Comparison of ENCODE assay signal across 24 mouse cellular contexts in the genomic region with DNA sequence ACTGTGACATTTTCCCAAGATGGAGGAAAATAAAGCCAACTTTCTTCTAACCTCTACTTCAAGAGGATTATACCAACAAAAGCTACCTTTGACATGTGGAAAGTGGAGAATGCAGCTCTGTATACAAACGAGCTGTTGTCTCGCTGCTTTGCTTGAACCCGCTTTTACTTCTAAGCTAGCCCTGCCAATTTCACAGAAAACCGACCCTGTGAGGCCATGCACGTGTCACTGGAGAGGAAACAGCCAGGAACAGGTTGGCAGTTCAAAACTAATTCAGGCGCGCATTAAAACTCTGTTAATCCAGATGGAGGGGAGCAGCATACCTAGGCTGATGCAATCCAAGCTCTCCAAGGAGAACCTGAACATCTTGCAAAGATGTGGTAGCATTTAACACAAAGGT.
"Had no signal": no experiment of that assay in that cellular context is flagged by ENCODE, and none has a peak within 500 bp of the region (broad histone marks: within the 10 kb centered on the region; RNA-seq: fewer than 3 reads in every experiment).

No protein-coding gene starts in this region.

- H3K9me3 ChIP-seq: heart, embryonic 10.5 days; heart, embryonic 12.5 days; hindbrain, embryonic 13.5 days; hindbrain, embryonic 15.5 days; limb, embryonic 13.5 days; limb, embryonic 15.5 days; liver, embryonic 12.5 days had no signal

- H3K9ac ChIP-seq: heart, embryonic 12.5 days; hindbrain, embryonic 13.5 days; hindbrain, embryonic 15.5 days; limb, embryonic 13.5 days; limb, embryonic 15.5 days; liver, embryonic 12.5 days; liver, embryonic 14.5 days had no signal

- H3K4me3 ChIP-seq: gastrocnemius, adult 2 months; heart, embryonic 10.5 days; heart, embryonic 12.5 days; hindbrain, embryonic 13.5 days; hindbrain, embryonic 15.5 days; limb, embryonic 13.5 days; limb, embryonic 15.5 days; liver, embryonic 12.5 days had no signal

- H3K4me1 ChIP-seq: heart, embryonic 10.5 days had no signal

- H3K36me3 ChIP-seq: heart, embryonic 10.5 days; heart, embryonic 12.5 days; hindbrain, embryonic 13.5 days; hindbrain, embryonic 15.5 days; limb, embryonic 13.5 days; limb, embryonic 15.5 days; liver, embryonic 12.5 days had no signal

- H3K27me3 ChIP-seq: heart, embryonic 12.5 days; hindbrain, embryonic 13.5 days; hindbrain, embryonic 15.5 days; limb, embryonic 13.5 days; limb, embryonic 15.5 days; liver, embryonic 12.5 days had no signal

- H3K4me2 ChIP-seq: heart, embryonic 12.5 days; hindbrain, embryonic 13.5 days; hindbrain, embryonic 15.5 days; limb, embryonic 13.5 days; limb, embryonic 15.5 days; liver, embryonic 12.5 days had no signal

- H3K27ac ChIP-seq: gastrocnemius, adult 2 months; heart, embryonic 10.5 days; hindbrain, embryonic 13.5 days; hindbrain, embryonic 15.5 days; hindbrain, postnatal 0 days; kidney, postnatal 0 days; limb, embryonic 13.5 days; limb, embryonic 15.5 days; liver, embryonic 12.5 days; liver, embryonic 14.5 days had no signal

- DNase-seq: gastrocnemius, adult 2 months; gastrocnemius, postnatal 14 days; gastrocnemius, postnatal 36 days; heart, adult 18-20 months; heart, postnatal 10 days; heart, postnatal 36 days; kidney, adult 11 months; kidney, adult 2 months; kidney, postnatal 14 days; kidney, postnatal 36 days; layer of hippocampus, adult 9-11 months; layer of hippocampus, postnatal 36 days; lung, adult 18-20 months had no signal

- ATAC-seq: hindbrain, postnatal 0 days; intestine, embryonic 16.5 days; liver, embryonic 12.5 days had no signal
